Mouse (Mus musculus) heart, adult 2 months (tissue): ENCODE data around the gene Gadd45a.
"Not testable (repeated sequence)": the region's sequence is repeated elsewhere in the genome, so short reads cannot be mapped to it uniquely, and the experiment has no call there.

ENCODE experiments used
- CTCF ChIP-seq: fragments of 200-600 bp; IDR thresholded peaks from 2 replicates; pipeline ENCODE4 v1.8.1; 2022; ENCODE audit warnings: antibody characterized with exemption, mild to moderate bottlenecking, moderate library complexity
- POLR2A ChIP-seq: fragments of 200-500 bp; IDR thresholded peaks from 2 replicates; pipeline ENCODE4 v1.6.1; 2011; ENCODE audit warnings: mild to moderate bottlenecking, low read depth, low read length, control low read depth; ENCODE audit not compliant: insufficient read depth

DNA sequence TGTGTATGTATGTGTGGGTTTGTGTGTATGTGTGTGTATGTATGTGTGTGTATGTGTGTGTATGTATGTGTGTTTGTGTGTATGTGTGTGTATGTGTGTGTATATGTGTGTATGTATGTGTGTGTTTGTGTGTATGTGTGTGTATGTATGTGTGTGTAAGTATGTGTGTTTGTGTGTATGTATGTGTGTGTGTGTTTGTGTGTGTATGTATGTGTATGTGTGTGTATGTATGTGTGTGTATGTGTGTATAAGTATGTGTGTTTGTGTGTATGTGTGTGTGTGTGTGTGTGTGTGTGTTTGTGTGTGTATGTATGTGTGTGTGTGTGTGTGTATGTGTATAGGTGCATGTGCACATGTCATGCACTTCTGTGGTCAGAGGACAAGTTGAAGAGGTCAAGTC lies 4.7 kb downstream of the Gadd45a start:
- TF ChIP-seq CTCF, POLR2A: not testable (repeated sequence)
